Mouse (Mus musculus) lung, postnatal 0 days (tissue): Measurements from ENCODE around the gene Mfsd12.

ENCODE experiments used
- CTCF ChIP-seq: IDR thresholded peaks from 2 replicates; pipeline ENCODE4 v1.5.1; 2016; ENCODE audit warnings: antibody characterized with exemption, mild to moderate bottlenecking
- EP300 ChIP-seq: IDR thresholded peaks from 2 replicates; pipeline ENCODE4 v1.6.1; 2016; ENCODE audit warnings: antibody characterized with exemption, mild to moderate bottlenecking, control low read depth

- TF ChIP-seq CTCF, result no peak
- TF ChIP-seq EP300, result no peak
Observed at GRCm38 (mm10) chr10:81365672-81366476, 8.6 kb downstream of the Mfsd12 start, which contains the start of gene 4930404N11Rik.
